Mouse (Mus musculus): Measurements from ENCODE around the gene Ell2. TPM values are rescaled to one million over a fixed set of nuclear protein-coding genes. Genes with fewer than 3 reads are reported as not detected.

Gene Ell2
- polyA plus RNA-seq, 1 experiment from 2014 or later = 3.9 TPM

GRCm38 (mm10) chr13:75807969-75808368 lies 101.4 kb downstream of the Ell2 start:
- H3K9me3 ChIP-seq = no peaks in the 10 kb centered on the region
- H3K36me3 ChIP-seq = no peaks in the 10 kb centered on the region
- WGBS = 96% methylated on average over 1 of the region's 1 CpGs
- no peaks in the 10 kb centered on the region for H3K27me3 ChIP-seq (ENCODE audit: insufficient read depth, poor library complexity, severe bottlenecking)
- H3K4me1 ChIP-seq (replicated peaks) = no peaks in the 10 kb centered on the region
- H3K27ac ChIP-seq = no peak overlapping the region
- no peak for DNase-seq (ENCODE audit: low spot score)
- no peak overlapping the region for H3K4me3 ChIP-seq

- Histone ChIP-seq H3K27me3 (ENCODE audit: insufficient read depth, poor library complexity, severe bottlenecking) (no peaks in the 10 kb centered on the region), H3K4me1 (replicated peaks) (no peaks in the 10 kb centered on the region), H3K27ac (no peak overlapping the region), H3K4me3 (no peak overlapping the region), H3K9me3 (no peaks in the 10 kb centered on the region), H3K36me3 (no peaks in the 10 kb centered on the region)
- no peak for DNase-seq (ENCODE audit: low spot score)
- 90% methylated on average over 1 of the region's 1 CpGs for WGBS
These were observed 103.4 kb downstream of the Ell2 start for GRCm38 (mm10) chr13:75809957-75810356.

- 92% methylated on average over 2 of the region's 2 CpGs for WGBS
- Histone ChIP-seq H3K27ac (no peak overlapping the region), H3K4me3 (no peak overlapping the region), H3K36me3 (no peaks in the 10 kb centered on the region), H3K4me1 (replicated peaks) (no peaks in the 10 kb centered on the region), H3K27me3 (ENCODE audit: insufficient read depth, poor library complexity, severe bottlenecking) (no peaks in the 10 kb centered on the region), H3K9me3 (no peaks in the 10 kb centered on the region)
- no peak for DNase-seq (ENCODE audit: low spot score)
These were observed 110.6 kb downstream of the Ell2 start for GRCm38 (mm10) chr13:75817183-75817582.

- no peaks in the 10 kb centered on the region for H3K9me3 ChIP-seq
- H3K36me3 ChIP-seq = no peaks in the 10 kb centered on the region
- no peak overlapping the region for H3K4me3 ChIP-seq
- 53% methylated on average over 3 of the region's 3 CpGs for WGBS
- DNase-seq (ENCODE audit: low spot score) = no peak
- no peak overlapping the region for H3K27ac ChIP-seq
- H3K4me1 ChIP-seq (replicated peaks) = no peaks in the 10 kb centered on the region
- H3K27me3 ChIP-seq (ENCODE audit: insufficient read depth, poor library complexity, severe bottlenecking) = no peaks in the 10 kb centered on the region
These were observed 111.9 kb downstream of the Ell2 start for GRCm38 (mm10) chr13:75818486-75818885.

GRCm38 (mm10) chr13:75818945-75819706 lies 112.6 kb downstream of the Ell2 start:
- DNase-seq (ENCODE audit: low spot score) = no peak
- H3K27ac ChIP-seq = no peak overlapping the region
- 79% methylated on average over 3 of the region's 3 CpGs for WGBS
- H3K4me1 ChIP-seq (replicated peaks) = no peaks in the 10 kb centered on the region
- no peaks in the 10 kb centered on the region for H3K27me3 ChIP-seq (ENCODE audit: insufficient read depth, poor library complexity, severe bottlenecking)
- no peaks in the 10 kb centered on the region for H3K36me3 ChIP-seq
- no peaks in the 10 kb centered on the region for H3K9me3 ChIP-seq
- H3K4me3 ChIP-seq = no peak overlapping the region

- Histone ChIP-seq H3K27me3 (ENCODE audit: insufficient read depth, poor library complexity, severe bottlenecking) (no peaks in the 10 kb centered on the region), H3K4me1 (replicated peaks) (no peaks in the 10 kb centered on the region), H3K9me3 (no peaks in the 10 kb centered on the region), H3K27ac (no peak overlapping the region), H3K36me3 (no peaks in the 10 kb centered on the region), H3K4me3 (no peak overlapping the region)
- no peak for DNase-seq (ENCODE audit: low spot score)
These were observed 113.3 kb downstream of the Ell2 start for GRCm38 (mm10) chr13:75819898-75820297.

Other genes starting within 250 kb of the Ell2 start
- 38.4 and 39.9 TPM in 2 replicates for gene Glrx, start 133.1 kb downstream of the Ell2 start, polyA plus RNA-seq (2016; fragmentation: Nextera tagmentation; extraction: Ambion mirVana)
- gene Rhobtb3, start 237.2 kb downstream of the Ell2 start, polyA plus RNA-seq (2016; fragmentation: Nextera tagmentation; extraction: Ambion mirVana) = 39.8 and 42.4 TPM in 2 replicates

Data from hindbrain, embryonic 10.5 days (tissue).